Mouse (Mus musculus): ENCODE measurements around the gene Rxra. TPM values are rescaled to one million over a fixed set of nuclear protein-coding genes. Genes with fewer than 3 reads are reported as not detected.

The Rxra gene
- polyA plus RNA-seq, 1 experiment from 2014 or later = 10.4 TPM

DNA sequence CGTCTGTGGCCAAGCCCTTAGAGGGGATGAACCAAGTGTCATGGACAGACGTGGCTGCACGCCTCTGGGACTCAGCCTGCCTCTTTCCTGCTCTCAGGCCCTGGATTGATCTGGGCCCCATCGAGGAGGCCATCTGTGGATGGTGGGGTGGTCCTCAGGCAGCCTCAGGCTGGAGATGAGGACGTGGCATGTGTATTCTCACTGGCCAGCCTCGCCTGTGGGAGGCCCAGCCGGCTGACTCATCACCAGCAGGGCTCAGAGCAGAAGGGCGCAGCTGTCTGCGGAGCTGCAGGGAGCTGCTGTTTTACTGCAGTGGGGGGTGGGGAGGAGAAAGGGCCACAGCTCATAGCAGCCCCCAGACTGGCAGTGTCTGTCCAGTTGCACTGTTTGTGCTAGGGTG, 126.3 kb downstream of the Rxra start:
- Histone ChIP-seq H3K27me3 (no peaks in the 10 kb centered on the region), H3K4me3 (replicated peaks) (no peak overlapping the region), H3K4me2 (no peak overlapping the region), H3K9ac (no peak overlapping the region), H3K4me1 (peaks cover 11% of the 10 kb centered on the region; the same call in 1 of the 2 replicates), H3K9me3 (replicated peaks) (no peaks in the 10 kb centered on the region), H3K36me3 (no peaks in the 10 kb centered on the region), H3K27ac (0 out of 2 replicates have a peak overlapping the region, but pooled peaks have one; percentile 27)
- 24% methylated on average over 9 of the region's 9 CpGs for WGBS
- ATAC-seq (replicated peaks; ENCODE audit: low FRiP score) = peak; percentile 79

DNA sequence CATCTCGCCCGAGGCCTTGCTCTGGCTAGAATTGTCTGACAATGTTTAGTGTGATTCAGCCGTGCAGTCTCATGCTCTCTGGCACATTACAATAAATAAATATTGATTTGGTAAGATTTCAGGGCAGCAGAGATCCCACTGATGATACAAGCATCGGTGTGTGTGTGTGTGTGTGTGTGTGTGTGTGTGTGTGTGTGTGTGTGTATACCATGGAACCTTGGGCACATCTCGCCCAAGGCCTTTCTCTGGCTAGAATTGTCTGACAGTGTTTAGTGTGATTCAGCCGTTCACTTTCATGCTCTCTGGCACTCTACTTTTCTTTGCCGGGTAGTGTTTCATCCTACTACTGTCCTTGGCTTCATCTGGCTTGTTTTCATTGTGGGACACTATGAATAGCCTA, 130.5 kb downstream of the Rxra start:
- no peak overlapping the region for H3K27ac ChIP-seq
- 86% methylated on average over 7 of the region's 7 CpGs for WGBS
- H3K4me2 ChIP-seq = no peak overlapping the region
- H3K27me3 ChIP-seq = no peaks in the 10 kb centered on the region
- ATAC-seq (replicated peaks; ENCODE audit: low FRiP score) = no peak
- peaks cover 8% of the 10 kb centered on the region; the same call in 1 of the 2 replicates for H3K4me1 ChIP-seq
- H3K4me3 ChIP-seq (replicated peaks) = no peak overlapping the region
- H3K9ac ChIP-seq = no peak overlapping the region
- no peaks in the 10 kb centered on the region for H3K36me3 ChIP-seq
- no peaks in the 10 kb centered on the region for H3K9me3 ChIP-seq (replicated peaks)

DNA sequence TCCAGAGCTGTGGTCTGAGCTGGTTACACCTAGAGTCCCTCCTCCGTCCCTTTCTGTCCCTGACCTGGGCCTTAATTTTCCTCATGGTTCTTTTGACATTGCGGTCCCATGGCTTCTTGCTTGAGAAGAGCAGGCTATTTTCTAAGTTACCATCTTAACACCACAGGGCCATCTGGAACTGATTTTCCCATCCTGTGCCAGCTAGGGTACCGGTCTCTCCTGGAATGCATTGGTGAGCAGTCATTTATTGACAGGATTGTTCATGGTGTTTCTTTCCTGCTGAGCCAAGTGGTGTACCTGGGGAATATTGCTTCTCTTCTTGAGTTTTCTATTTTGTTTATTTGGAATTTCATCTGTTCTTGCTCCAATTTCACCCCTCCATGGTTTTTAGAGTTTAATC, 131.4 kb downstream of the Rxra start:
- no peaks in the 10 kb centered on the region for H3K9me3 ChIP-seq (replicated peaks)
- H3K27me3 ChIP-seq = no peaks in the 10 kb centered on the region
- no peak overlapping the region for H3K27ac ChIP-seq
- no peak overlapping the region for H3K4me3 ChIP-seq (replicated peaks)
- H3K4me2 ChIP-seq = no peak overlapping the region
- no peak overlapping the region for H3K9ac ChIP-seq
- no peaks in the 10 kb centered on the region for H3K36me3 ChIP-seq
- WGBS = 92% methylated on average over 3 of the region's 3 CpGs
- H3K4me1 ChIP-seq = peaks cover 1% of the 10 kb centered on the region; the same call in 1 of the 2 replicates
- ATAC-seq (replicated peaks; ENCODE audit: low FRiP score) = no peak

DNA sequence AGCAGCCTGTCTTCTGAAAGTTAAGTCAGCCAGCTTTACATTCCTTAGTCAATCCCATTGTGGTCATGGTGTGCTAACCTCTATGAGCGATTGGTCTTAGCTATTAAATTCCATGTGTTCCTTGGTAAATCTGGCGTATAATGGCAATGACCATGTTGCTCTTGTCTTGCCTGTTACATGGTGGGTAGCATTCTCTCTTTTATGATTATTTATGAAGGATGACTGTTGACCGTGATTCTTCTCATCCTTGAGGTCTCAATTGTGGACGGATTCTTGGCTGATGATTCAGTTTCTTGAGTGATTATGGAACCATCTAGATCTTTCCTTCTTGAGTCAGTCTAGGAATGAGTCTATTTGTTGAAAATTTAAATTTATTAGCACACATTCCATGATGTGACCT, 133.7 kb downstream of the Rxra start:
- Histone ChIP-seq H3K4me2 (no peak overlapping the region), H3K36me3 (no peaks in the 10 kb centered on the region), H3K4me1 (peaks cover 7% of the 10 kb centered on the region; the same call in 1 of the 2 replicates), H3K4me3 (replicated peaks) (no peak overlapping the region), H3K9me3 (replicated peaks) (no peaks in the 10 kb centered on the region), H3K9ac (no peak overlapping the region), H3K27ac (no peak overlapping the region), H3K27me3 (no peaks in the 10 kb centered on the region)
- no peak for ATAC-seq (replicated peaks; ENCODE audit: low FRiP score)
- WGBS = 82% methylated on average over 4 of the region's 4 CpGs

Other genes starting within 250 kb of the Rxra start
- 7.1 and 8.3 TPM in 2 replicates for gene Vav2, start 249.4 kb upstream of the Rxra start, polyA plus RNA-seq (2015; fragmentation: Nextera tagmentation; extraction: Ambion mirVana)
- 10.1 and 11.2 TPM in 2 replicates for gene Brd3os, start 234.1 kb upstream of the Rxra start, polyA plus RNA-seq (2015; fragmentation: Nextera tagmentation; extraction: Ambion mirVana)
- 124 and 125 TPM in 2 replicates for gene Brd3, start 168.8 kb upstream of the Rxra start, polyA plus RNA-seq (2015; fragmentation: Nextera tagmentation; extraction: Ambion mirVana)
- gene Wdr5, start 161.3 kb upstream of the Rxra start, polyA plus RNA-seq (2015; fragmentation: Nextera tagmentation; extraction: Ambion mirVana) = 63.2 and 65.9 TPM in 2 replicates
- gene Col5a1, start 210.0 kb downstream of the Rxra start, polyA plus RNA-seq (2015; fragmentation: Nextera tagmentation; extraction: Ambion mirVana) = 51.0 and 62.1 TPM in 2 replicates